Mouse (Mus musculus) left cerebral cortex, adult 2 months (tissue): ENCODE data around the gene Sh3d21. TPM values are rescaled to one million over a fixed set of nuclear protein-coding genes. Genes with fewer than 3 reads are reported as not detected.

Experiments
- DNase-seq, 2 experiments: peaks; one replicate each; pipeline ENCODE4 v3.0.0; 2021 to 2022; ENCODE audit warnings: low spot score in 2 of 2, mixed read lengths in 1 of 2; ENCODE audit errors: extremely low spot score in 1 of 2
- H3K27ac ChIP-seq: fragments of 200-600 bp; 2 replicates; pipeline ENCODE4 v1.8.1; 2022
- H3K4me3 ChIP-seq: fragments of 200-600 bp; 2 replicates; pipeline ENCODE4 v1.8.1; 2022
- CTCF ChIP-seq: fragments of 200-600 bp; IDR thresholded peaks from 2 replicates; pipeline ENCODE4 v1.8.1; 2022; ENCODE audit warnings: antibody characterized with exemption, mild to moderate bottlenecking, moderate library complexity
- intact Hi-C: fragments of 180-260 bp; cut with DNase I; formaldehyde crosslinking; loops from one replicate; pipeline ENCODE4 v1.15.1; 2025
- total RNA-seq, 2 experiments: library from RNA; stranded (reverse); gene quantifications; 2 replicates each; pipeline ENCODE4 v1.2.3; 2021

The Sh3d21 gene
- total RNA-seq, 2 experiments from 2014 or later, result 0.86 to 1.1 TPM

- H3K4me3 ChIP-seq, result no peak overlapping the region
- H3K27ac ChIP-seq, result no peak overlapping the region; the same call in 1 of the 2 replicates
- intact Hi-C loops, result no loop called here
- no peak for DNase-seq
- TF ChIP-seq CTCF, result no peak
Observed at GRCm38 (mm10) chr4:126132636-126133264, 30.5 kb downstream of the Sh3d21 start.

DNA sequence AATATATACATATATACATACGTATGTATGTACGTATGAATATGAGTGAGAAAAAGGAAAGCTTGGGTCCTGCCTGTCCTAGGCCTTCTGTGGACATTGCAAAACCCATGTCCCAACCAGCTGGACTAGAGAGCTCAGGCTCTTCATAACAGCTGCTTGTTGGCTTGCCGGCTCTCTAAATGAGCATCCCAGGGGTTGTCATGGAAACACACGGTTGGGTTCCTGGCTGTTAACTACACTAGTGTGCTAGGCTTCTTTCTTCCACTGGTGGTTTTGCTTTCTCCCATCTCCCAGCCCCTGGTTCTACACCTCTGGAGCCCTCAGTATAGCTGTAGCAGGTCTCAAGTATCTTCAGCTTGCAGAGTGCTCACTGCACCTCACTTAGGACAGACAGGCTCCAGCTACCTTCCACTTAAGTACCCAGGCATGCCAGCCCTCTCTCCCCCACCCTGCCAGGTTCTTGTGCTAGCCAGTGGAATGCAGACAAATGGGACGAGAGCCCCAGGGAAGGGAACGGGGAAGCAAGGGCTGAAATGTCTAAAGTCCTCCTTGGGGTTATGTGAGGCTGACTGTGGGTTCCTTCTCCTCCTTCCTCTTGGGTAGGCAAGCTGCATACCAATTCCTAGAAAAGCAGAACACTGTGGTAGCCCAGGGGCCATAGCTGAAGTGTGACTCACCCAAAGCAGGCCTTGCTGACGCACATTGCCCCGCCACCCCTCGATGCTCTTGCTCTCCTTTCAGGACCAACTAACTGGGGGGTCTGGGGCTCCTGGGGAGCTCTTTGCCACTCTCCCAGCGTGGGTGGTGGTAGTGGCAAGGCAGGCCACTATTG lies 31.8 kb downstream of the Sh3d21 start:
- peak overlapping the region; percentile 60 for H3K27ac ChIP-seq

GRCm38 (mm10) chr4:126130502-126130901 lies 32.8 kb downstream of the Sh3d21 start:
- H3K27ac ChIP-seq, result peak overlapping the region; percentile 26; the same call in 1 of the 2 replicates
- H3K4me3 ChIP-seq, result no peak overlapping the region
- no peak for TF ChIP-seq CTCF
- intact Hi-C loops, result no loop called here
- DNase-seq, result no peak

More for the DNA sequence above, 31.8 kb downstream of the Sh3d21 start:
- intact Hi-C loops, result no loop called here
- no peak overlapping the region for H3K4me3 ChIP-seq
- DNase-seq, result peak in 1 of 2 experiments; percentile 54
- no peak for TF ChIP-seq CTCF

GRCm38 (mm10) chr4:126123309-126124040 lies 39.8 kb downstream of the Sh3d21 start:
- Histone ChIP-seq H3K4me3 (no peak overlapping the region), H3K27ac (peak overlapping the region; percentile 51; the same call in 1 of the 2 replicates)
- no peak for TF ChIP-seq CTCF
- DNase-seq, result peak in 1 of 2 experiments; percentile 41
- intact Hi-C loops, result no loop called here

DNA sequence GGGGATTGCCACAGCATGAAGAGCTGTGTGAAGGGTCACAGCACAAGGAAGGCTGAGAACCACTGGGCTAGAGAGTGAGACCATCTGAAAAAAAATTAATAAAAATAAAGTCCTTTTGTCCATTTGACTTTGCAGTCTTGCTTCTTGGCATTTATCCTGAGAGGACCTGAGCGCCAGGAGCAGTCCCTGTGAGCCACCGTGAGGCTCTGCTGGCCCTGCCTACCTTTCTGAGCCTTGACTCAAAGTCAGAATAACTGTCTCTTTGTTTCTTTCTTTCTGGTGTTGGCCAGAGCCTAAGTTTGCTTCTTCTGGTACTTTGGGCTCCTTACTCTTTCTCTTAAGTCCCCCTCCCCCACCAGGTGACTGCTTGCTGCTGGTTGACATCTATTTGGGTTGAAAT lies 42.8 kb downstream of the Sh3d21 start:
- DNase-seq, result no peak
- Histone ChIP-seq H3K4me3 (no peak overlapping the region), H3K27ac (no peak overlapping the region)
- TF ChIP-seq CTCF, result no peak
- intact Hi-C loops, result no loop called here

GRCm38 (mm10) chr4:126120052-126120451 lies 43.2 kb downstream of the Sh3d21 start:
- Histone ChIP-seq H3K27ac (no peak overlapping the region), H3K4me3 (no peak overlapping the region)
- DNase-seq, result no peak
- intact Hi-C loops, result no loop called here
- TF ChIP-seq CTCF, result no peak

GRCm38 (mm10) chr4:126119051-126119450 lies 44.2 kb downstream of the Sh3d21 start:
- H3K4me3 ChIP-seq, result no peak overlapping the region

GRCm38 (mm10) chr4:126118651-126119050 lies 44.6 kb downstream of the Sh3d21 start:
- peak; percentile 67 to 70 for DNase-seq
- TF ChIP-seq CTCF, result no peak
- no peak overlapping the region; the same call in 1 of the 2 replicates for H3K27ac ChIP-seq
- H3K4me3 ChIP-seq, result no peak overlapping the region
- intact Hi-C loops, result no loop called here

More at GRCm38 (mm10) chr4:126119051-126119450, 44.2 kb downstream of the Sh3d21 start:
- DNase-seq, result no peak
- intact Hi-C loops, result no loop called here
- H3K27ac ChIP-seq, result no peak overlapping the region; the same call in 1 of the 2 replicates
- no peak for TF ChIP-seq CTCF

GRCm38 (mm10) chr4:126117116-126117515 lies 46.2 kb downstream of the Sh3d21 start:
- intact Hi-C loops, result no loop called here
- no peak for DNase-seq
- no peak for TF ChIP-seq CTCF
- Histone ChIP-seq H3K4me3 (no peak overlapping the region), H3K27ac (no peak overlapping the region)

GRCm38 (mm10) chr4:126115871-126116521 lies 47.3 kb downstream of the Sh3d21 start:
- DNase-seq, result no peak
- Histone ChIP-seq H3K4me3 (no peak overlapping the region), H3K27ac (no peak overlapping the region)
- TF ChIP-seq CTCF, result no peak
- intact Hi-C loops, result no loop called here

- no peak overlapping the region for H3K4me3 ChIP-seq
- no peak for DNase-seq
- intact Hi-C loops, result no loop called here
- no peak overlapping the region for H3K27ac ChIP-seq
- TF ChIP-seq CTCF, result no peak
Observed at GRCm38 (mm10) chr4:126115411-126115810, 47.9 kb downstream of the Sh3d21 start.
